Mouse (Mus musculus) MEL (cell line): ENCODE measurements around the gene Dlec1. TPM values are rescaled to one million over a fixed set of nuclear protein-coding genes. Genes with fewer than 3 reads are reported as not detected.

ENCODE experiments used
- DNase-seq: peaks from one replicate; pipeline ENCODE4 v3.0.0; 2011; ENCODE audit warnings: low read depth, low spot score
- H3K27ac ChIP-seq: 2 replicates; pipeline ENCODE4 v1.5.1; 2012; ENCODE audit warnings: low read depth, mild to moderate bottlenecking, control low read depth, low read length, moderate library complexity; ENCODE audit not compliant: control insufficient read depth
- H3K27me3 ChIP-seq, 2 experiments: fragments of 150-350 bp in 1 of 2; sonication (generic) in 1 of 2; 2 replicates each; pipeline ENCODE4 v1.6.1; 2012; ENCODE audit warnings: low read length in 2 of 2, mild to moderate bottlenecking in 2 of 2, improper control_type of control experiment in 1 of 2, moderate library complexity in 1 of 2; ENCODE audit not compliant: insufficient read depth in 2 of 2, control insufficient read depth in 1 of 2
- H3K36me3 ChIP-seq, 2 experiments: 2 replicates each; pipeline ENCODE4 v1.6.1; 2012 to 2014; ENCODE audit warnings: low read length in 2 of 2, improper control_type of control experiment in 1 of 2, inconsistent platforms in 1 of 2, mild to moderate bottlenecking in 1 of 2; ENCODE audit not compliant: insufficient read depth in 2 of 2, control insufficient read depth in 1 of 2
- H3K4me1 ChIP-seq, 2 experiments: fragments of 150-350 bp in 1 of 2; sonication (generic) in 1 of 2; 2 replicates each; pipeline ENCODE4 v1.6.1; 2012; ENCODE audit warnings: low read length in 2 of 2, improper control_type of control experiment in 1 of 2, mild to moderate bottlenecking in 1 of 2; ENCODE audit not compliant: insufficient read depth in 2 of 2, control insufficient read depth in 1 of 2
- H3K4me3 ChIP-seq, 2 experiments: fragments of 150-350 bp in 1 of 2; sonication (generic) in 1 of 2; 2 replicates each; pipeline ENCODE4 v1.5.1; 2012; ENCODE audit warnings: low read depth in 2 of 2, low read length in 2 of 2, mild to moderate bottlenecking in 2 of 2, moderate library complexity in 2 of 2, control low read depth in 1 of 2, improper control_type of control experiment in 1 of 2; ENCODE audit not compliant: control insufficient read depth in 1 of 2, insufficient read depth in 1 of 2
- H3K79me2 ChIP-seq: 2 replicates; pipeline ENCODE4 v1.6.1; 2012; ENCODE audit warnings: mild to moderate bottlenecking, low read length, moderate library complexity; ENCODE audit not compliant: control insufficient read depth, poor library complexity, insufficient read depth
- H3K9ac ChIP-seq: 2 replicates; pipeline ENCODE4 v1.6.1; 2012; ENCODE audit warnings: low read depth, mild to moderate bottlenecking, control low read depth, low read length, moderate library complexity; ENCODE audit not compliant: control insufficient read depth, poor library complexity, severe bottlenecking
- H3K9me3 ChIP-seq: fragments of 150-350 bp; sonication (generic); replicated peaks from 2 replicates; pipeline ENCODE4 v1.6.1; 2012; ENCODE audit warnings: mild to moderate bottlenecking, low read length, improper control_type of control experiment, moderate library complexity; ENCODE audit not compliant: insufficient read depth
- BHLHE40 ChIP-seq: IDR thresholded peaks from 2 replicates; pipeline ENCODE4 v1.6.1; 2012; ENCODE audit warnings: low read depth, mild to moderate bottlenecking, inconsistent platforms, low read length, improper control_type of control experiment, borderline replicate concordance
- CHD1 ChIP-seq: IDR thresholded peaks from 2 replicates; pipeline ENCODE4 v1.6.1; 2012; ENCODE audit warnings: low read depth, mild to moderate bottlenecking, inconsistent platforms, low read length, improper control_type of control experiment
- CHD2 ChIP-seq: IDR thresholded peaks from 2 replicates; pipeline ENCODE4 v1.6.1; 2011; ENCODE audit warnings: low read length, improper control_type of control experiment
- CTCF ChIP-seq, 3 experiments: IDR thresholded peaks in 2 of 3; conservative IDR thresholded peaks in 1 of 3; 2 replicates each; pipeline ENCODE4 v1.5.1; 2011 to 2012; ENCODE audit warnings: low read length in 3 of 3, low read depth in 2 of 3, mild to moderate bottlenecking in 2 of 3, improper control_type of control experiment in 1 of 3, inconsistent platforms in 1 of 3, mixed read lengths in 1 of 3, moderate library complexity in 1 of 3; ENCODE audit not compliant: control insufficient read depth in 1 of 3, insufficient read depth in 1 of 3, poor library complexity in 1 of 3, severe bottlenecking in 1 of 3
- ELF1 ChIP-seq: IDR thresholded peaks from 2 replicates; pipeline ENCODE4 v1.6.1; 2014; ENCODE audit warnings: low read depth, mild to moderate bottlenecking, inconsistent platforms, low read length, improper control_type of control experiment, moderate library complexity
- EP300 ChIP-seq, 2 experiments: IDR thresholded peaks; 2 replicates each; pipeline ENCODE4 v1.6.1; 2011; ENCODE audit warnings: improper control_type of control experiment in 2 of 2, low read length in 2 of 2, low read depth in 1 of 2, mild to moderate bottlenecking in 1 of 2
- ETS1 ChIP-seq: IDR thresholded peaks from 2 replicates; pipeline ENCODE4 v1.6.1; 2012; ENCODE audit warnings: low read depth, mild to moderate bottlenecking, inconsistent platforms, low read length, improper control_type of control experiment, moderate library complexity
- GATA1 ChIP-seq: IDR thresholded peaks from 2 replicates; pipeline ENCODE4 v1.6.1; 2011; ENCODE audit warnings: low read depth, low read length, improper control_type of control experiment
- HCFC1 ChIP-seq: IDR thresholded peaks from 2 replicates; pipeline ENCODE4 v1.6.1; 2012; ENCODE audit warnings: low read depth, mild to moderate bottlenecking, inconsistent platforms, low read length, improper control_type of control experiment, moderate library complexity
- JUND ChIP-seq: IDR thresholded peaks from 2 replicates; pipeline ENCODE4 v1.6.1; 2011; ENCODE audit warnings: low read depth, mild to moderate bottlenecking, improper control_type of control experiment, low read length
- MAFK ChIP-seq: IDR thresholded peaks from 2 replicates; pipeline ENCODE4 v1.6.1; 2011; ENCODE audit warnings: low read depth, mild to moderate bottlenecking, low read length, improper control_type of control experiment, borderline replicate concordance
- MAX ChIP-seq: IDR thresholded peaks from 2 replicates; pipeline ENCODE4 v1.6.1; 2011; ENCODE audit warnings: low read length, improper control_type of control experiment
- MAZ ChIP-seq: IDR thresholded peaks from 2 replicates; pipeline ENCODE4 v1.6.1; 2012; ENCODE audit warnings: low read depth, mild to moderate bottlenecking, inconsistent platforms, low read length, improper control_type of control experiment
- MXI1 ChIP-seq: IDR thresholded peaks from 2 replicates; pipeline ENCODE4 v1.6.1; 2011; ENCODE audit warnings: mild to moderate bottlenecking, low read depth, low read length, improper control_type of control experiment
- MYB ChIP-seq: IDR thresholded peaks from 2 replicates; pipeline ENCODE4 v1.6.1; 2011; ENCODE audit warnings: mild to moderate bottlenecking, low read depth, low read length, improper control_type of control experiment
- MYC ChIP-seq: IDR thresholded peaks from 2 replicates; pipeline ENCODE4 v1.6.1; 2011; ENCODE audit warnings: low read depth, mild to moderate bottlenecking, low read length, improper control_type of control experiment, moderate library complexity
- NELFE ChIP-seq: IDR thresholded peaks from 2 replicates; pipeline ENCODE4 v1.6.1; 2011; ENCODE audit warnings: low read depth, low read length, improper control_type of control experiment
- POLR2A ChIP-seq, 2 experiments: IDR thresholded peaks; 2 replicates each; pipeline ENCODE4 v1.6.1; 2011 to 2012; ENCODE audit warnings: low read length in 2 of 2, mild to moderate bottlenecking in 2 of 2, control low read depth in 1 of 2, improper control_type of control experiment in 1 of 2, low read depth in 1 of 2, moderate library complexity in 1 of 2; ENCODE audit not compliant: control insufficient read depth in 1 of 2, insufficient read depth in 1 of 2, poor library complexity in 1 of 2
- POLR2AphosphoS5 ChIP-seq: IDR thresholded peaks from 2 replicates; pipeline ENCODE4 v1.6.1; 2012; ENCODE audit warnings: low read depth, borderline replicate concordance, mild to moderate bottlenecking, inconsistent platforms, low read length, moderate library complexity, mixed read lengths
- RCOR1 ChIP-seq: IDR thresholded peaks from 2 replicates; pipeline ENCODE4 v1.6.1; 2012; ENCODE audit warnings: low read depth, mild to moderate bottlenecking, inconsistent platforms, low read length, improper control_type of control experiment
- SIN3A ChIP-seq: IDR thresholded peaks from 2 replicates; pipeline ENCODE4 v1.6.1; 2012; ENCODE audit warnings: low read length, improper control_type of control experiment, inconsistent platforms
- SMC3 ChIP-seq: IDR thresholded peaks from 2 replicates; pipeline ENCODE4 v1.6.1; 2011; ENCODE audit warnings: low read depth, low read length, improper control_type of control experiment
- TBP ChIP-seq: IDR thresholded peaks from 2 replicates; pipeline ENCODE4 v1.8.0; 2011; ENCODE audit warnings: low read depth, low read length, improper control_type of control experiment
- UBTF ChIP-seq: IDR thresholded peaks from 2 replicates; pipeline ENCODE4 v1.6.1; 2012; ENCODE audit warnings: low read depth, mild to moderate bottlenecking, inconsistent platforms, low read length, improper control_type of control experiment, moderate library complexity, borderline replicate concordance; ENCODE audit not compliant: insufficient read depth
- USF1 ChIP-seq: IDR thresholded peaks from 2 replicates; pipeline ENCODE4 v1.6.1; 2014; ENCODE audit warnings: low read depth, mild to moderate bottlenecking, inconsistent platforms, low read length, improper control_type of control experiment, moderate library complexity
- USF2 ChIP-seq, 2 experiments: IDR thresholded peaks; 2 replicates each; pipeline ENCODE4 v1.6.1; 2011 to 2012; ENCODE audit warnings: improper control_type of control experiment in 2 of 2, low read length in 2 of 2, borderline replicate concordance in 1 of 2, inconsistent platforms in 1 of 2, low read depth in 1 of 2, mild to moderate bottlenecking in 1 of 2; ENCODE audit not compliant: insufficient read depth in 1 of 2
- ZMIZ1 ChIP-seq: IDR thresholded peaks from 2 replicates; pipeline ENCODE4 v1.6.1; 2012; ENCODE audit warnings: low read depth, mild to moderate bottlenecking, inconsistent platforms, low read length, improper control_type of control experiment, moderate library complexity
- ZNF384 ChIP-seq: IDR thresholded peaks from 2 replicates; pipeline ENCODE4 v1.6.1; 2012; ENCODE audit warnings: low read depth, mild to moderate bottlenecking, inconsistent platforms, low read length, improper control_type of control experiment
- polyA plus RNA-seq, 2 experiments: library from polyadenylated mRNA; stranded (reverse) in 1 of 2; unstranded in 1 of 2; fragments of >175 nt in 1 of 2; fragments of >200 nt in 1 of 2; gene quantifications; 2 replicates each; pipeline versions ENCODE4 v1.2.1 to v1.2.4; 2012; ENCODE audit warnings: low replicate concordance in 2 of 2, low read depth in 1 of 2; ENCODE audit not compliant: insufficient read length in 2 of 2, insufficient read depth in 1 of 2, missing spikeins in 1 of 2
- total RNA-seq: library from RNA; depleted of rRNA; stranded (reverse); fragments of 300-350 nt; gene quantifications from 2 replicates; pipeline ENCODE4 v1.2.3, GENCODE M21; 2012

Gene Dlec1
- total and polyA plus RNA-seq, 3 experiments: 0.22 TPM; not detected in 2

- Histone ChIP-seq H3K4me1 (no peaks in the 10 kb centered on the region), H3K27ac (no peak overlapping the region), H3K9ac (no peak overlapping the region), H3K27me3 (no peaks in the 10 kb centered on the region; a peak in 1 of 4 replicates), H3K9me3 (no peaks in the 10 kb centered on the region), H3K79me2 (no peaks in the 10 kb centered on the region), H3K36me3 (no peaks in the 10 kb centered on the region), H3K4me3 (no peak overlapping the region)
- no peak for DNase-seq
- TF ChIP-seq MAZ (no peak), SMC3 (no peak), CHD1 (no peak), MYC (no peak), UBTF (no peak), JUND (no peak), MAX (no peak), TBP (no peak), RCOR1 (no peak), GATA1 (no peak), SIN3A (no peak), MYB (no peak), CTCF (IDR thresholded peaks at IDR 0.05 in 2 of 3, conservative IDR thresholded peaks at IDR 0.05 in 1 of 3; ENCODE audit: control insufficient read depth in 1 of 3, insufficient read depth in 1 of 3, low read depth in 2 of 3, low read length in 3 of 3, poor library complexity in 1 of 3, severe bottlenecking in 1 of 3) (no peak), ETS1 (no peak), CHD2 (no peak), POLR2AphosphoS5 (no peak), USF1 (no peak), USF2 (IDR thresholded peaks at IDR 0.05; ENCODE audit: borderline replicate concordance in 1 of 2, insufficient read depth in 1 of 2, low read depth in 1 of 2, low read length in 2 of 2) (no peak)
Observed at GRCm38 (mm10) chr9:119145638-119146037, 43.4 kb downstream of the Dlec1 start.

- TF ChIP-seq POLR2A (IDR thresholded peaks at IDR 0.05; ENCODE audit: control insufficient read depth in 1 of 2, insufficient read depth in 1 of 2, low read depth in 1 of 2, low read length in 2 of 2, poor library complexity in 1 of 2) (no peak), ELF1 (no peak), ZNF384 (no peak), TBP (no peak), RCOR1 (no peak), JUND (no peak), USF1 (no peak), MAFK (no peak), MYC (no peak), MXI1 (no peak), EP300 (IDR thresholded peaks at IDR 0.05; ENCODE audit: low read depth in 1 of 2, low read length in 2 of 2) (no peak), MAZ (no peak), POLR2AphosphoS5 (no peak), ETS1 (no peak), ZMIZ1 (no peak), NELFE (no peak), HCFC1 (no peak), BHLHE40 (no peak)
- Histone ChIP-seq H3K79me2 (no peaks in the 10 kb centered on the region), H3K27me3 (no peaks in the 10 kb centered on the region), H3K4me1 (no peaks in the 10 kb centered on the region), H3K9me3 (no peaks in the 10 kb centered on the region), H3K4me3 (no peak overlapping the region), H3K9ac (no peak overlapping the region), H3K27ac (no peak overlapping the region), H3K36me3 (no peaks in the 10 kb centered on the region)
- no peak for DNase-seq
Observed at GRCm38 (mm10) chr9:119146098-119146770, 44.0 kb downstream of the Dlec1 start.
